Mouse (Mus musculus): ENCODE results near the gene Sos1.

GRCm38 (mm10) chr17:80455648-80456047, 24.6 kb downstream of the Sos1 start:
- TF ChIP-seq CTCF (IDR thresholded peaks at IDR 0.05) (peak; percentile 90), POLR2A (IDR thresholded peaks at IDR 0.05; ENCODE audit: insufficient read depth, low read depth, low read length) (no peak), EP300 (IDR thresholded peaks at IDR 0.05; ENCODE audit: insufficient read depth, low read depth, low read length) (no peak)
